Mouse (Mus musculus) forebrain, postnatal 0 days (tissue): ENCODE measurements around the gene Oscar. TPM values are rescaled to one million over a fixed set of nuclear protein-coding genes. Genes with fewer than 3 reads are reported as not detected.

Experiments
- ATAC-seq: fragments of 200-750 bp; cut with Nextera tagmentation; 2 replicates; pipeline ENCODE4 v1.8.0; 2017; ENCODE audit warnings: mild to moderate bottlenecking, moderate library complexity
- DNase-seq: peaks from one replicate; pipeline ENCODE4 v3.0.0-alpha.2; 2015
- H3K27ac ChIP-seq: fragments of 300-500 bp; sonication (generic); 2 replicates; pipeline ENCODE4 v1.5.1; 2014; ENCODE audit warnings: low read depth, mild to moderate bottlenecking, antibody characterized with exemption, low read length, moderate library complexity, mixed read lengths
- H3K27me3 ChIP-seq: fragments of 300-500 bp; sonication (generic); 2 replicates; pipeline ENCODE4 v1.6.1; 2014; ENCODE audit warnings: mild to moderate bottlenecking, low read length, mixed read lengths; ENCODE audit not compliant: insufficient read depth
- H3K36me3 ChIP-seq: fragments of 300-500 bp; sonication (generic); 2 replicates; pipeline ENCODE4 v1.6.1; 2014; ENCODE audit warnings: mild to moderate bottlenecking, moderate library complexity; ENCODE audit not compliant: insufficient read depth
- H3K4me1 ChIP-seq: fragments of 300-500 bp; sonication (generic); 2 replicates; pipeline ENCODE4 v1.6.1; 2014; ENCODE audit warnings: antibody characterized with exemption; ENCODE audit not compliant: insufficient read depth
- H3K4me2 ChIP-seq: fragments of 300-500 bp; sonication (generic); 2 replicates; pipeline ENCODE4 v1.6.1; 2014; ENCODE audit warnings: low read depth, mild to moderate bottlenecking, moderate library complexity
- H3K4me3 ChIP-seq: fragments of 300-500 bp; sonication (generic); 2 replicates; pipeline ENCODE4 v1.5.1; 2014; ENCODE audit warnings: low read depth, low read length, mixed read lengths
- H3K9ac ChIP-seq: fragments of 300-500 bp; sonication (generic); 2 replicates; pipeline ENCODE4 v1.6.1; 2014; ENCODE audit warnings: mild to moderate bottlenecking
- H3K9me3 ChIP-seq: fragments of 300-500 bp; sonication (generic); 2 replicates; pipeline ENCODE4 v1.6.1; 2016; ENCODE audit warnings: low read length
- CTCF ChIP-seq: sonication (generic); IDR thresholded peaks from 2 replicates; pipeline ENCODE4 v1.5.1; 2016; ENCODE audit warnings: antibody characterized with exemption, control low read depth, low read depth
- WGBS: fragments of 180-500 bp; shearing (Covaris S2); extraction: QIAGEN DNeasy Blood & Tissue Kit; methylation state at CpG from one replicate; pipeline ENCODE4 v1.1.7; 2014; 5-methylcytosine and 5-hydroxymethylcytosine counted together
- polyA plus RNA-seq: library from polyadenylated mRNA; unstranded; fragments of >200 nt; fragmentation: Nextera tagmentation; extraction: Ambion mirVana; gene quantifications from 2 replicates; pipeline ENCODE4 v1.2.1, GENCODE M21; 2015
- total RNA-seq: library from RNA; depleted of rRNA; stranded (reverse); fragments of >200 nt; gene quantifications from 2 replicates; pipeline ENCODE4 v1.2.3, GENCODE M21; 2014; rRNA removed

Oscar gene
- total RNA-seq, result 0.43 and 0.69 TPM in 2 replicates
- 0.42 and 0.48 TPM in 2 replicates for polyA plus RNA-seq

DNA sequence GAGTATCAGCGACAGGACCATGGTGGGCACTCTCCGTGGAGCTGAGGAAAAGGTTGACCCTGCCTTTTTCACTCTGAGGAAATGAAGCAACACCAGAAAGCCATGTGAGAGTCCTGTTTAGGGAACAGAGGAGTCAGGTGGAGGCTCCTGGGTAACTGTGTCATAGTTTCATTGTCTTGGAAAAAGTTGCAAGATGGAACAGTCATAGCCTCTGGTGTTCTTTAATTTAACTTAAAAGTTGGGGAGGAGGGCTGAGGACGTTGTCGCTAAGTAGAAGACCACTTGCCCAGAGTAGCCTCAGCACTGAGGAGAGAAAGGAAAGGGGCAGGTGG lies at the start of gene Oscar:
Gene Oscar (minus strand): TSS at position 101 of the 332 bp plus-strand sequence.
- H3K9me3 ChIP-seq, result no peaks in the 10 kb centered on the region
- H3K4me1 ChIP-seq, result peaks cover 4% of the 10 kb centered on the region; the same call in 1 of the 2 replicates
- H3K4me3 ChIP-seq, result peak within 1 kb of the TSS; percentile 74
- peak within 1 kb of the TSS; percentile 79; the same call in 1 of the 2 replicates for H3K4me2 ChIP-seq
- no peaks in the 10 kb centered on the region for H3K27me3 ChIP-seq
- no peak for TF ChIP-seq CTCF
- WGBS, result 85% methylated on average over 4 of the region's 4 CpGs
- 0 out of 2 replicates have a peak within 1 kb of the TSS, but pooled peaks have one; percentile 77 for H3K27ac ChIP-seq
- H3K36me3 ChIP-seq, result peaks cover 18% of the 10 kb centered on the region
- ATAC-seq, result no peak
- H3K9ac ChIP-seq, result peak within 1 kb of the TSS; percentile 87; the same call in 1 of the 2 replicates
- no peak for DNase-seq

DNA sequence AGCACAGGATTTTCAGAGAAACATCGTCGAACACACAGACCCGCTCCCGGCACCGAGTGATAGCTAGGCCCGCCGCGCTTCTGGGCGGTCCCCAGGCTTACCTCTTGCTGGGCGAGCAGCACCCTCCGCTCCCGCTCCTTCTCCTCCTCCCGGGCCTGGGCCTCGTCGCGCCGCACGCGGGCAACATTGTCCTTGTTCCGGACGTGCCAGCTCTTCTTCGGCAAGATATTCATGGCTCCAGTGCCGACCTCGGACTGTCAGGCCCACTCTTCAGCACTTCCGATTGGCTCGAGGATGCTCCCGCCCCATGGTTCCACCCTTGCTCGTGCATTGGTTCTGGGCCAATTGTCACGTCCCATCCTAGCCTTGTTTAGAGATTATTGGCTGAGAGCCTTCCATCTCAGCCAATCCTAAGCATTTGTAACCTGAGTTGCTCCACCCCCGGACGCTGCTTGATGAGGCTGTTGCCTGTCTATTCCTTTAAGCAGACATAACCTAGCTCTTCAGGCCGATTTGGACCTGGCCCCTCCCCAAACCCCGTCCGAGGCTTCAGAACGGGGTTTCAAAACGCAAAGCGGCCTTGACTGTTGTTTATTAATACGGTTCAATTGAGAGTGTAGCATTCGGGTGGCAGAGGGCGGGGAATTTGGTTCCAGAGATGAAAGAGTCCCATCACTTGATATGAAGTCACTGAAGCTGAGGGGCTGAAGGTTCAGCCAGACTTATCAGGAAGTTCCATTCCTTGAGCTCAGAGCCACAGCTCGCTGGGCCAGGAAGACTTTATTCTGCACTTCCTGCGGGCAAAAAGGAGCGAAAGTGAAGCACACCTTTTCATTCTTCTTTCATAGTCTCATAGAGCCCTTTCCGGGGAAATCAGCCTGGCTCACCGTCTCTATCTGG lies 49.5 kb upstream of the Oscar start, which contains the start of gene Leng1:
Gene Leng1 (minus strand): TSS at position 626 of the 900 bp plus-strand sequence.
- Histone ChIP-seq H3K36me3 (peaks cover 24% of the 10 kb centered on the region), H3K27me3 (no peaks in the 10 kb centered on the region), H3K4me1 (peaks cover 8% of the 10 kb centered on the region; the same call in 1 of the 2 replicates), H3K9ac (peak within 1 kb of the TSS; percentile 56), H3K4me2 (peak within 1 kb of the TSS; percentile 83), H3K27ac (peak within 1 kb of the TSS; percentile 80), H3K9me3 (no peaks in the 10 kb centered on the region), H3K4me3 (peak within 1 kb of the TSS; percentile 61)
- DNase-seq (peak; percentile 98), ATAC-seq (peak; percentile 99)
- TF ChIP-seq CTCF, result no peak
- 5% methylated on average over 45 of the region's 45 CpGs for whole genome bisulfite sequencing

DNA sequence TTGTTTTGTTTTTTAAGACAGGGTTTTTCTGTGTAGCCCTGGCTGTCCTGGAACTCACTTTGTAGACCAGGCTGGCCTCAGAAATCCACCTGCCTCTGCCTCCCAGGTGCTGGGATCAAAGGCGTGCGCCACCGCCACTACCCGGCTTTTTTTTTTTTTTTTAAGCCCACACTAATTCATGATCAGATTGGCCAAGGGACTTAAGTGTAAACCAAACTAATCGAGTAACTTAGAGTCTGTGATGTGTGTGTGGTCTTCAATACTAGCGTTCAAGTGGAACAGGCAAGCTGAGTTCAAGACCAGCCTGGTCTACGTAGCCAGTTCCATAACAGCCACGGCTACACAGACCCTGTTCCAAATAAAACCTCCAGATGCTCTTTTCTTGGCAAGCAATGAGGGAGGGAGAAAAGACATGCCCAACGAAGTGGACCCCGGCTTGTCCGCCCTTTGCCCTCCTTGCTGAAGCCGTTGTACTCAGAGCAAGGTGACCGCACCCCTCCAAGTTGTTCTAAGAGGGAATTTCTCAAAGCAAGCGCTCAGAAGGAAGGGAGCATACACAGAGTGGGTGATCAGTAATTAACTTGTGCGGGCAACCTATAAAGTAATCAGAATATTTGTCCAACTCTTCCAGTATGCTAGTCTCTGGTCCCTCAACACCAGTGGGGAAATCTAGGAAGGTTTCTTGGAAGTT lies 48.7 kb upstream of the Oscar start:
- DNase-seq, result no peak
- H3K4me2 ChIP-seq, result peak overlapping the region; percentile 83

DNA sequence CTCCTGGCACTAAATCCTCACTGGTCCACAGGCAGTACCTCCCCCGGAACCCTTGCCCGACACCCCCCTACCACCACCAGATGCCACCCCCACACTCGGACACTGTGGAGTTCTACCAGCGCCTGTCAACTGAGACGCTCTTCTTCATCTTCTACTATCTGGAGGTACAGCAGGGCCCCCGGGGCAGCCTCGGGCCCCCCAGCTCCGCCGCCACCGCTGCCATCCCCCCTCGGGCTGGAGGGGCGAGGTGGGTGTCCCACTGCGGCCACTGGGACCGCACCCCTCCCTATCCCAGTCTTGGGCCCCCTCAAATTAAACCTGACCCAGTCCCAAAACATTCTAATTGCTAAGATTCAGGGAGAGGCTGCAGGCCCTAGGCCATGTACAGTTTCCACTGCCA lies 42.6 kb upstream of the Oscar start:
- no peak for TF ChIP-seq CTCF
- Histone ChIP-seq H3K4me3 (no peak overlapping the region), H3K27ac (no peak overlapping the region), H3K36me3 (peaks cover 93% of the 10 kb centered on the region), H3K4me2 (no peak overlapping the region), H3K9me3 (no peaks in the 10 kb centered on the region), H3K4me1 (no peaks in the 10 kb centered on the region), H3K27me3 (no peaks in the 10 kb centered on the region), H3K9ac (no peak overlapping the region)
- WGBS, result 94% methylated on average over 14 of the region's 14 CpGs
- DNase-seq, result no peak
- no peak for ATAC-seq

More for the DNA sequence above, 48.7 kb upstream of the Oscar start:
- H3K9me3 ChIP-seq, result no peaks in the 10 kb centered on the region
- H3K27me3 ChIP-seq, result no peaks in the 10 kb centered on the region
- H3K9ac ChIP-seq, result peak overlapping the region; percentile 56
- H3K27ac ChIP-seq, result peak overlapping the region; percentile 70
- H3K4me3 ChIP-seq, result peak overlapping the region; percentile 61
- 21% methylated on average over 15 of the region's 15 CpGs for WGBS
- no peak for TF ChIP-seq CTCF
- peak; percentile 8 for ATAC-seq
- H3K36me3 ChIP-seq, result peaks cover 32% of the 10 kb centered on the region
- peaks cover 8% of the 10 kb centered on the region; the same call in 1 of the 2 replicates for H3K4me1 ChIP-seq

DNA sequence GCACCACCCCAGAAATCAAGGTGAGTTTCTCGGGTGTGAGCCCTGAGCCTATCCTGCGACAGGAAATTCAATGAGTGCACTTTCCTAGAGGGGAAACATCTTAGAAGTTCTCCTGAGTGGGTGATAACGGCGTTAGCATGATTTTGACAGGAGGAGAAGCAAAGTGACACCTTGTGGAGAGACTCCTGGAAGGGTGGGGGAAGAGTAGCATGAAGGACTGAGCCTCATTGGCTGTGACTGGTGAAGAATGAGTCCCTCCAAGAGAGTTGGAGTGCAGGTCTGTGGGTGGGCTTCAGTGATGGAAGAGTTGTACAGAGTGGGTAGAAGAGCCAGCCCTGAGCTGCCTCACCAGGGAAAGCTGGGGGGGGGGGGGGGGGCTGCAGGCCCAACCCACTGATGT lies 41.0 kb upstream of the Oscar start:
- no peaks in the 10 kb centered on the region for H3K9me3 ChIP-seq
- H3K4me1 ChIP-seq, result no peaks in the 10 kb centered on the region
- 87% methylated on average over 4 of the region's 4 CpGs for WGBS
- no peak for TF ChIP-seq CTCF
- no peak overlapping the region for H3K27ac ChIP-seq
- DNase-seq, result no peak
- H3K4me3 ChIP-seq, result no peak overlapping the region
- peaks cover 97% of the 10 kb centered on the region for H3K36me3 ChIP-seq
- H3K27me3 ChIP-seq, result no peaks in the 10 kb centered on the region
- no peak overlapping the region for H3K9ac ChIP-seq
- H3K4me2 ChIP-seq, result no peak overlapping the region
- no peak for ATAC-seq

DNA sequence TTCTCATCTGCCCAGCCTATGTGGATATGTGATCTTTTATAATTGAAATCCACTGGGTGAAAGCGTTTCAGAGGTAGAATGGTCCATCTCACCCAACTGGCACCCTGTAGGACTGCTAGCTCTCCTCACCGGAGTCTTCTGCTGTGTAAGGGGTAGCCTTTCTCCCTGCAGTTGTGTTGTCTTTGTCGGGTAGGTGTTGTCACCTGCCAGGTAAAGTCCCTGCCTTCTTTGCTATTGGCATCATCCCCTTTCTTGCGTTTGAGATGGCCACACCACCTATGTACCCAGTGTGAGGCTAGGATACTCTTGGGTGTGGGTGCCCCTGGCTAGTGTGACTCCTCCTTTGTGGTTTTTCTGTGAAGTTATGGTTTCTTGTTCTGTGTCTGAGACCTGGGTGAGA lies 30.7 kb upstream of the Oscar start:
- Histone ChIP-seq H3K27ac (no peak overlapping the region), H3K9me3 (no peaks in the 10 kb centered on the region), H3K4me3 (peak overlapping the region; percentile 92), H3K27me3 (no peaks in the 10 kb centered on the region), H3K4me2 (peak overlapping the region; percentile 74), H3K9ac (peak overlapping the region; percentile 94), H3K36me3 (peaks cover 11% of the 10 kb centered on the region; the same call in 1 of the 2 replicates), H3K4me1 (peaks cover 21% of the 10 kb centered on the region)
- WGBS, result 71% methylated on average over 4 of the region's 4 CpGs
- ATAC-seq, result no peak
- DNase-seq, result no peak
- no peak for TF ChIP-seq CTCF
